Comparison of ENCODE assay signal across 11 mouse cellular contexts in the genomic region with DNA sequence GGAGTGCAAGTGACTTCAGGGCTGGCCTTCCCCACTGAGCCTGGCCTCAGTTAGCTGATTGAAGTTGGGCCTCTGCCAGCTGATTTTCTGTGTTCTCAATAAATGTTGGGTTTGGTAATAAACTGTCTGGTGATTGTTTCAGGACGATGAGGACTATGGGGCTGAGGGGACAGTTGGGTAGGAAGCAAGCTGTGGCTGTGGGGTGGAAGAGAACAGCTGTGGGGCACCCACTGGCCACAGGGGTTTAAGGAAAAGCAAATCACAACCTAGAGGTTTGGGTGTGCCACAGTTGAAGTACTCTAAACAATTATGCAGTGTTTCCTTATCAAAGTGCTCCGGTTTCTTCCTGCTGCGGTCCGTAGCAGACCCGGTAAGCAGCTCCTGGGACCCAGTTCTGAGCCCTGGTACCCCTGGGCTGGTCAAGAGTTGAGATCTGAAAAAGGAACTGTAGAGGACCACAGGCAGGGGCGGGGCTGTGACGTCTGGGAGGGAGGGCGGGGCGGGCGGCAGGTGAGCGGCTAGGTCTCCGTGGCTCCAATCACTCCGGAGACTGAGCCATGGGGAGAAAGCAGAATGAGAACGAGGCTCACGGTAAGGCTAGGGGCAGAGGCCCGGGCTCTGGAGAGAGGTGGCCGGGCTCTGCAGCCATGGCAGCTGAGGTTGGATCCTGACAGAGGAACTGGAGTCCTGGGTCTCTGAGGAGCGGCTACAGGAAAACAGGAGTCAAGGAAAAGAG. TPM values are rescaled to one million over a fixed set of nuclear protein-coding genes. Genes with fewer than 3 reads are reported as not detected.
DNase-seq lines count a peak whose midpoint lies in the region; ATAC-seq and TF ChIP-seq lines count a peak whose summit lies in the region.
"Had no signal": no experiment of that assay in that cellular context is flagged by ENCODE, and none has a peak within 500 bp of the region (broad histone marks: within the 10 kb centered on the region; RNA-seq: fewer than 3 reads in every experiment).

TSS of gene Slc44a4 (plus strand) at position 537 of the 736 bp plus-strand sequence.

- H3K4me2 ChIP-seq in heart, embryonic 13.5 days = peak within 1 kb of the TSS; percentile 37
- peak within 1 kb of the TSS; percentile 39; the same call in 1 of the 2 replicates for H3K4me2 ChIP-seq in liver, embryonic 12.5 days

- H3K36me3 ChIP-seq in heart, embryonic 13.5 days = peaks cover 50% of the 10 kb centered on the region
- peaks cover 49% of the 10 kb centered on the region for H3K36me3 ChIP-seq in E14TG2a.4 (ENCODE audit: insufficient read depth, low read length)
- H3K36me3 ChIP-seq in liver, embryonic 12.5 days = peaks cover 49% of the 10 kb centered on the region

- ATAC-seq in heart, embryonic 13.5 days (ENCODE audit: extremely low read depth, insufficient number of reproducible peaks, low FRiP score, low TSS enrichment) = no peak
- ATAC-seq in liver, embryonic 12.5 days = no peak

- peaks cover 3% of the 10 kb centered on the region for H3K4me1 ChIP-seq in heart, embryonic 13.5 days
- H3K4me1 ChIP-seq in E14TG2a.4 (replicated peaks; ENCODE audit: low read depth, low read length) = peaks cover 86% of the 10 kb centered on the region
- peaks cover 36% of the 10 kb centered on the region for H3K4me1 ChIP-seq in liver, embryonic 12.5 days

- DNase-seq in heart, adult 8-10 months (ENCODE audit: low spot score) = no peak
- DNase-seq in kidney, adult 18-20 months = peak; percentile 66
- DNase-seq in spleen, postnatal 10 days (ENCODE audit: low spot score in 2 of 2) = no peak
- DNase-seq in gastrocnemius, postnatal 10 days = no peak
- no peak for DNase-seq in left cerebral cortex, adult 18-20 months (ENCODE audit: low spot score in 2 of 2)
- DNase-seq: right cerebral cortex, adult 18-20 months; thymus, adult 18-20 months had no signal

- no peak within 1 kb of the TSS for H3K4me3 ChIP-seq in heart, embryonic 13.5 days
- H3K4me3 ChIP-seq in E14TG2a.4 (replicated peaks; ENCODE audit: low read length) = peak within 1 kb of the TSS; percentile 51; the same call in 1 of the 2 replicates
- H3K4me3 ChIP-seq in liver, embryonic 12.5 days = no peak within 1 kb of the TSS

- H3K9ac ChIP-seq in heart, embryonic 13.5 days = peak within 1 kb of the TSS; percentile 63
- H3K9ac ChIP-seq in liver, embryonic 12.5 days = no peak within 1 kb of the TSS

- no peak for TF ChIP-seq CTCF in E14TG2a.4 (conservative IDR thresholded peaks at IDR 0.05; ENCODE audit: low read length)

- H3K27ac ChIP-seq in heart, embryonic 13.5 days (replicated peaks) = no peak within 1 kb of the TSS
- no peak within 1 kb of the TSS for H3K27ac ChIP-seq in liver, embryonic 12.5 days

- H3K9me3 ChIP-seq in heart, embryonic 13.5 days = no peaks in the 10 kb centered on the region
- H3K9me3 ChIP-seq in E14TG2a.4 (ENCODE audit: low read length) = no peaks in the 10 kb centered on the region
- H3K9me3 ChIP-seq in liver, embryonic 12.5 days (replicated peaks) = no peaks in the 10 kb centered on the region

- H3K27me3 ChIP-seq in heart, embryonic 13.5 days (replicated peaks) = no peaks in the 10 kb centered on the region
- H3K27me3 ChIP-seq in E14TG2a.4 (ENCODE audit: insufficient read depth, low read length) = no peaks in the 10 kb centered on the region
- H3K27me3 ChIP-seq in liver, embryonic 12.5 days (replicated peaks) = no peaks in the 10 kb centered on the region

- 30% methylated on average over 18 of the region's 18 CpGs for WGBS in heart, embryonic 13.5 days
- 50% methylated on average over 18 of the region's 18 CpGs for WGBS in liver, embryonic 12.5 days (ENCODE audit: insufficient replicate concordance)

RNA-seq across cellular contexts. Expression of gene Slc44a4, which starts in this region (rescaled TPM):
- polyA plus RNA-seq in heart, embryonic 13.5 days (2015; fragmentation: Nextera tagmentation; extraction: Ambion mirVana) = 0.15 TPM in 1 of 2 replicates, not detected in the other
- total RNA-seq in heart, adult 8-10 months (2022) = not detected
- 0.75 and 0.79 TPM in 2 replicates for polyA plus RNA-seq in liver, embryonic 12.5 days (2016; fragmentation: Nextera tagmentation; extraction: Ambion mirVana)
- total RNA-seq in gastrocnemius, postnatal 10 days (2021) = not detected
- total RNA-seq in left cerebral cortex, adult 18-20 months (2021) = under 1 TPM; 0.30 to 0.45 TPM
- total RNA-seq: monocyte, adult 5-6 weeks had no signal
